Mouse (Mus musculus) liver, embryonic 14.5 days (tissue): ENCODE data around the gene Gpat3.

Experiments used
- CTCF ChIP-seq: IDR thresholded peaks from 2 replicates; pipeline ENCODE4 v1.5.1; 2016; ENCODE audit warnings: antibody characterized with exemption, low read depth, control low read depth
- EP300 ChIP-seq: IDR thresholded peaks from 2 replicates; pipeline ENCODE4 v1.6.1; 2016; ENCODE audit warnings: antibody characterized with exemption, low read depth

DNA sequence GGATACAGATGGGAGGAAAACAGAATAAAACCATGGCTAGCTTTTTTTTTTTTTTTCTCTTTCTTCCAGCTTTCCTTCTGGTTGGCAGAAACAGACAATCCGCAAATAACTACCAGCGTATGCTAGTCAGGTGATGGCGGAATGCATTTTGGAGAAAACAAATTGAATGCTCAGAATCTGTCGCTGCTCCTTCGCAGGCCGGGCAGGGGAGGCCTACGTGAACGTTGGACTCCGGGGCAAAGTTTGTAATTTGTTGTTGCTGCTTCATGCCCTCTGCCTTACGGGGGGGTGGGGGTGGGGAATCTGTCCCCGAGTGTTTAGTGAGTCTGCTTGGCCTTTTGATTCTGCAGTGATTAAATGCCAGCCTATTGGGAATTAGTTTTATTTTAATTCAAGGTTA lies 98.2 kb downstream of the Gpat3 start:
- TF ChIP-seq CTCF (no peak), EP300 (no peak)
